Mouse (Mus musculus) layer of hippocampus, adult 9-11 months (tissue): ENCODE measurements around the gene Slc6a5.

Experiments used
- DNase-seq: peaks from one replicate; pipeline ENCODE4 v3.0.0; 2022

The Slc6a5 gene

DNA sequence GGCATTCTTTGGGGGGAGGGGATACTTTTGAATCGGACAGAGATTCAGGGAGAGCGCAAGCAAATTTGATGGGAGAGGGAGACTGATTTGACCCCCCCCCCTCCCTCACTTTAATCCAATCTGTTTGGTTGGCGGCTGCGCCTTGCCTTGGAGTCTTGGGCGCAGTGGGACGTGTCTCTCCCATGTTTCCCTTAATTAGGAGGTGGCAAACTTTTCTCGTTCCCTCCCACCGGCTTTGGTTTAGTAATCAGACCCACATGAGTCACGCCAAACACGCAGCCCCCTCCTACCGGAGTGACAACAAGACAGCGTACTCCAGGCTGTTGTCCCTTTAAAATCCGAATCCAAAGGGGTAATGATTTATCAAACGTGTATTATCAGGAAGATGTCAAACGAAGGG is at the start of gene Slc6a5:
Gene Slc6a5 (plus strand): TSS at position 297 of the 400 bp plus-strand sequence.
- no peak for DNase-seq

DNA sequence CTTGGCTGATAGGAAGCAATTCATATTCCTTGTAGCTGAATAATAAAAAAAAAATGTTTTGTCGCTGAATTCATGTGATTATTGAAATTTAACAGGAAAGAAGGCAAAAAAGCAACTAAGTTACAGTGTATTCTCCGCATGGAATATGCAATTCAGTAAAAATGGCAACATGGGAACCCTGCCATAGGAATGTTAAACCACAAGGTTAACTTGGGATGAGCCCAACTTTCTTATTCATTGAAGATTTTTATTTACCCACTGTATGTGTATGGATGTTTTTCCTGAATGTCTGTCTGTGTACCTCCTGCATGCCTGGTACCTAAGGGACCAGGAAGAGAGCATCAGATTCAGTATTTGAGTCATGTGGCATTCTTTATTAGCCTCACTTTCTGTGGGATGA is 48.8 kb upstream of the Slc6a5 start:
- no peak for DNase-seq

DNA sequence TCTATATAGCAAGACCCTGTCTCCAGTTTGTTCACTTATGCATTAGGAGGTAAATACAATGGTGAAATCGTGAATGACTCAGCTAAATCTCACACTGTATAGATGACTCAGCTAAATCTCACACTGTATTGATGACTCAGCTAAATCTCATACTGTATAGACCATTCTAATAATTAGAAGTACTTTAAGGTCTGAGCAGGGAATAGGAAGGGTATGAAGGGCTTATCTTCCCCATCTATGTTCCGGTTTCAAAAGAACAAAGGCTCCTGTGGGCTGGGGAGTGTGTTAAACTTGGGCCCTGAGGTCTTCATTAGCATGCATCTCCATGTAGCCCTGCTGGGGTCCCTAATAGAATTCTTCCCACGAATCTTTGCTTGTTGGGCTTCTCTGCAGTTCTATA is 46.2 kb upstream of the Slc6a5 start:
- no peak for DNase-seq

DNA sequence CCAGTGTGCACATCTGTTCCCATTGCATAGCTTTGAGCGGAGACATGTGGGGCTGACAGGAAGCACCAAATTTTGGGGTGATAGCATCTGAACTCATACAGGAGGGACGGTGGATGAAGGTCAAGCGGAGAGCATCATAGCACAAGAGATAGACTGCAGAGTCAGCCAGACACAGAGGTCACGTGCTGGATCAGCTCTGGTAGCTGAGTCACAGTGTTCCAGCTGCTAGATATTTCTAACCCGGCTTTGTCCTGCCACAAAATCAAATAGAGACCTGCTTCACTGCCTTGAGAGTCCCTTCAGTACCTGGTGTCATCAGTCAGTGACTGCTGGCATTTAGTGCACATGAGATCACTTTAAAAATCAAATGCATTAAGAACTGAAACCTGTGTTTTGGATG is 40.3 kb upstream of the Slc6a5 start:
- DNase-seq, result no peak

DNA sequence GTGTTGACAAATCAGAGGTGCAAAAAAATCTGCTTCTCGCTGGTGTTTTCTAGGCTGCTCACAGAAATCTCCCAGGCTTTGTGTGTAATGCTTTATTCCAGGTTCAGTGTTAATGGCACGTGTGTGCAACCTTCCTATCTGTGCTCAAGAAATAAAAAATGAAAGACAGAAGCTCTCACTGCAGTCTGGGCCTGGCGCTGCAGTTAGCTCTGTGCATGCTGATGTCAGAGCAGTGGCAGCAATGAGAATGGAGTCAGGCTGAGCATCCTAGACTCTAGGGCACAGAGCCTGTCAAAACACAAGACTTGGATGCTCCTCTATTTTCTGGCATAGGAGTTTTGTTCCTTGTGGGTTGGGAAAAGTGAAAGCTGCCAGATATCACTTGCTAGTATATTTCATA is 39.7 kb upstream of the Slc6a5 start:
- DNase-seq, result no peak

DNA sequence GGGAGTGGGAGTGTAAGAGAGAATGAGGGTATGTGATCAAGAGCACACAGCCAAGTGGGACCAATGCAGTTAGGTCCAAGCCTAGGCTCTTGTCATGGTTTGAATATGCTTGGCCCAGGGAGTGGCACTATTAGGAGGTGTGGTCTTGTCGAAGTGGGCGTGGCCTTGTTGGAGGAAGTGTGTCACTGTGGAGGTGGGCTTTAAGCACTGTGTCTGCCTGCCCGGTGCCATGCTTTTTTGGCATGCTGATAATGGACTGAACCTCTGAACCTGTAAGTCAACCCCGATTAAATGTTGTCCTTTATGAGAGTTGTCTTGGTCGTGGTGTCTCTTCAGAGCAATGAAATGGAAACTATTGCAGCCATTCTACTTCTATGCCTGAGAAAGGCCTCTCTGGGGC is 32.6 kb upstream of the Slc6a5 start:
- no peak for DNase-seq

DNA sequence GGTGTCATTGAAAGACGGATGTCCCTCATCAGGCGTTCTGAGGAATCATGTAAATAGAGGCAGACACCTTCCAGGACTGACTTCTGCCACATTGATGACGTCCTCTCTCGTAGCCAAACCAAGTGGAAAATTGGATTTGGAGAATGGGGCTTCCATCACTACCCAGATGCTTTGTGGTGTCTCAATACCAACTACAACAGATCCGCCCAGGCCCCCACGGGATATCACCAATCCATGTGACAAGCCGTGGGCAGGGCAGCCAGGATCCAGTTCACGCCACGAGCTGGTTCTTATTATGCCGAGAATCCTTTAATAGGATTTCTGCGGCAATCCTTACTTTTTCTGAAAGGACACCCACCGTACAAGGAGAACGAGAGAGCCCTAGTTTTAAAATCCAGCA is 30.9 kb upstream of the Slc6a5 start:
- DNase-seq, result no peak

DNA sequence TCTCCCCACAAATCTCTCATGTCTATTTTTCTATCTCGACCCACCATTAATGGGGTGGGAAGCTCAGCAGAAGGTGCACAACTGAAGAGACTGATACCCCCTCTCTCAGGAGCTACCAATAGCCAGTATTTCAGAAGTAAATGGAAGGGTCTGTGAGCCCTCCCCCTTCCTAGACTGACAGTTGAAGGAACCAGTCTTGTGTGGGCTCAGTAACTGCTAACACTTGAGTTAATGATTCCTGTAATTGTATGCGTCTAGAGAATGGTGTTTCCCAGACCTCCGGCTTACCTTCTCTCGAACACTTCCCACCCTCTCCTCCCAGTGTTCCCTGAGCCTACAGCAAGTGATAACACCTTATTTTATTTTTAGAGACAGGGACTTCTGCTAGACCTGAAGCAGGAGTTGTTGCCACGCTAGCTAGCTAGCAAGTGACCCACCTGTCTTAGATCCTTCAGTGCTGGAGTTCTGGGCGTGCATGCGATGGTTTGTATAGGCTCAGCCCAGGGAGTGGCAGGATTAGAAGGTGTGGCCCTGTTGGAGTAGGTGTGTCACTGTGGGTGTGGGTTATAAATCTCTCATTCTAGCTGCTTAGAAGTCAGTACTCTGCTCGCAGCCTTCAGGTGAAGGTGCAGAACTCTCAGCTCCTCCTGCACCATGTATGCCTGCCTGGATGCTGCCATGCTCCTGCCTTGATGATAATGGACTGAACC is 29.8 kb upstream of the Slc6a5 start:
- no peak for DNase-seq

DNA sequence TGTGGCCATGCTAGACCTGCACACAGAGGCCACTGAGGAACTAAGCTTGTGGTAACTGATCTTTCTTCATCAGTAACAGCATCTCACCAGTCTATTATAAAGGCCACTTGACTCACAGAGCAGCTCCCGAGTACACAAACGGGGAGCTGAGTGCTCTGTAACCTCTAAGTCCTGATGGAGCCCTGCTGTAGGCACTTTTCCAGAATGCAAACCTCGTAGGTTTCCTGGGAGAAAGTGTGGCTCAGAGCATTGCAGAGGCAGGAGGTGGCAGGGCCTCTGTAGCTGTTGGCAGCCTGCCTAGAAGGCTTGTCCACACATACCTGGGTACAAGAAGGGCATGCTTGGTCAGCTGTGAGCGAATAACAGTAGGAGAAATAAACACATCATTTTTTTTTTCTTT is 27.7 kb upstream of the Slc6a5 start:
- DNase-seq, result no peak

DNA sequence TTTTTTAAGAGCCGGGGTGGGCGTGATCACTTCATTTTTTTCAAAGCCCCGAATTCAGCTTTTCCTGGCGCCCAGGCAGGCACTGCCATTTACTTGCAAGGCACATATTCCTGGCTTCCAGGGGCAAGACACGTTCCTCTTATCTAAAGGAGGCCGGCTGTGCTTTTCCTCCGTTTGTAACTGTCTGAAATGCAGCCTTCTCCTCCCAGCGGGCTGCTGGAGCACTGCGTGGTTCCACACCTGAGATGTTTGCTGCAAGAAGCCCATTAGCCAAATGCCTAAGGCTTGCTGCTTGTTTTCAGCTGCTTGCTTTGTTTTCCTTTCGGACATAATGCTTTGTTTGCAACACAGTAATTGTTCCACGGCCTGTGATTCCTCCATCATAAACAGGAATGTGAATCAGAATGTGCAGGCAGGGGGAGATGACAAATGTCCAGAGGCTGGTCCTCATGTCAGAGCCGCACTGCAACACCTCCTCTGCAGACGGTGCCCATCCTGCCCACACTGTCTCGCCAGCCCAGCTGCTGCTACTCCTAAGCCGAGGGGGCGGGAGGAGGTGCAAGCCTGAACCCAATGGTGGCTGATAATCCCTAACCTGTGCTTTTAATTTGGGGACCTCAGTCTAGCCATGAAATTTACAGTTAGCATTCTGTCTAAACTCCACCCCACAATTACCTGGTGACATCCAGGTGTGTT is 27.1 kb upstream of the Slc6a5 start:
- DNase-seq, result no peak

DNA sequence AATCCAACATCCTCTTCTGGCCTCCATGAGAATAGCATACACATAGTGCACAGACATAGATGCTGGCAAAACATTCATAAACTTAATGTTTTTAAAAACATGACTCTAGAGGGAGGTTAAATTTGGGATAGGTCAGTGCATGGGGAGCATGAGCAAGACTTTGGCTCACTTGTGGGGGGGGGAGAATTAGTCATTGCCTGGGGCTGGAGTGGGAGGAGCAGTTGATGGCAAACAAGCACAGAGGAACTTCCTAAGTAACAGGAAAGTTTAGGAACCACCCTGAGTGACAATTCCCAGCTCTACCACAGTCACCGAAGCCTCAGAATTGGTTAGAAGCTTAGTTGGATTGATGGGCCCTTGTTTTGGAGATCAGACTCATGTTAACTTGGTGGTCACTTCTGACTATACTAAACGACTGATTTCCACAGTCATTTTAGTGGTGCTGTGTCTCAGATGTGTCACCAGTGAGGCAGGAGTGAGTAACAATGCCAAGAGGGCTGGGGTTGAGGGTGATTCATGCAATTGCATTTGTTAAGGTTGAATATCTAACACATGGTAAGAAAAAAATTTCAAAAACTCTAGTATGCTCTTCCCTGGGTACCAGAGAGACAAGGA is 22.1 kb upstream of the Slc6a5 start:
- no peak for DNase-seq

DNA sequence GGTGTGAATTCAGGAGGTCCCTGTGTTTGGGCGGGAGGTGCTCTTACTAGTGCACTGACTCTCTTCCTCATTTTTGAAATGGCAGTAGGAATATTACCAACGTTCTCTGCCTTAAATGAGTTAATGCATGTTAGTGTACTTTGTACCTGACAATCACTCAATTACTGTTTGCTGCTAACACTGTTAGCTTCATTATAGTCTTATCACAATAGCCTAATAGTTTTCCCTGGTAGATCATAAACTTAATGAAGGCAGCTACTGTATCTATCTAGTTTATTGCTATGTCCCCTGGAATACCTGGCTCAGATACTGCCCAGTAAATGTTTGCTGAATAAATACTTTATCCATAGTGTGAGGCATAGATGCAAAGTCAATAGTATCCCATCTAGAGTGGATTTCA is 15.2 kb upstream of the Slc6a5 start:
- DNase-seq, result no peak

DNA sequence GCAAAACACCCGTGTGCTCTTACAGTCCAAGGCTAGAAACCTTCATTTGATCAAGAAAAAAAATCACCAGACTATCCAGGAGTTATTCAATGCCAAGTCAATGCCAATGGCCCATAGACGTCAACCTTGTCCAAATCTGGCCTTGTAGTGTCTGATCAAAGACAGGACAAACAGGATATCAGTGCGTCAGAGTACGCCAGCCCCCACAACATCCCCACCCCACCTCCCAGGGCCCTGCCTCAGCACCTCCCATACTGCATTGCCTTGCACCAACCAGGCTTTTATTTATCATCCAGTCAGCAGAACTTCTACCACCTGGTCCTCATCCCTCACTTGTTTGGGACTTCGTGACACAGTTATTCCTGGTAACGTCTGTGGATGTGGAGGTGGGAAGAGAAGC is 14.7 kb upstream of the Slc6a5 start:
- DNase-seq, result no peak

DNA sequence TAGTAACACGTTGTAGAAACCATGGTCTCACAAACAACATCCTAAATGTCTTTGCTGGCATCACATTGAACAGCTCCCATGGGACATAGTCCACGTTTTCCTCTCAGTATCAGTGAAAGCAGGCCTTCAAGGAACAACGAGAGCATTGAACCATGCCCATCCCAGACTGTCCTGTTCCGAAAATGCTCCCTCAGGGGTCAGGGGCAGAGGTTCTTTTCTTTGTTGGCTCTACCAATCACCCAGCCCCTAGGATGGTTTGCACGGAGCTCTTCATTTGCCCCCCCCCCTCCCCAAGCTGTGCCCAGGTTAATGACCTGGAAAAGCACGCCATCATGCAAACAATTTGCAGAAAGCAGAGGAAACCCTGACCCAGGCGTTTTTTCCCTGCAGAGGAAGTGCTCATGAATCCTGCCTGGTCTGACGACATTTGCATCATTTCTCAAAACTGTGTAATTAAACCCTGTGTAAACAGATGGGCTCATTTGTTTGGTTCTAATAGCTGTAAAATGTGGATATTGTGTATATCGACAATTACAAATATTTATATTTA is 7.9 kb upstream of the Slc6a5 start:
- DNase-seq, result no peak

DNA sequence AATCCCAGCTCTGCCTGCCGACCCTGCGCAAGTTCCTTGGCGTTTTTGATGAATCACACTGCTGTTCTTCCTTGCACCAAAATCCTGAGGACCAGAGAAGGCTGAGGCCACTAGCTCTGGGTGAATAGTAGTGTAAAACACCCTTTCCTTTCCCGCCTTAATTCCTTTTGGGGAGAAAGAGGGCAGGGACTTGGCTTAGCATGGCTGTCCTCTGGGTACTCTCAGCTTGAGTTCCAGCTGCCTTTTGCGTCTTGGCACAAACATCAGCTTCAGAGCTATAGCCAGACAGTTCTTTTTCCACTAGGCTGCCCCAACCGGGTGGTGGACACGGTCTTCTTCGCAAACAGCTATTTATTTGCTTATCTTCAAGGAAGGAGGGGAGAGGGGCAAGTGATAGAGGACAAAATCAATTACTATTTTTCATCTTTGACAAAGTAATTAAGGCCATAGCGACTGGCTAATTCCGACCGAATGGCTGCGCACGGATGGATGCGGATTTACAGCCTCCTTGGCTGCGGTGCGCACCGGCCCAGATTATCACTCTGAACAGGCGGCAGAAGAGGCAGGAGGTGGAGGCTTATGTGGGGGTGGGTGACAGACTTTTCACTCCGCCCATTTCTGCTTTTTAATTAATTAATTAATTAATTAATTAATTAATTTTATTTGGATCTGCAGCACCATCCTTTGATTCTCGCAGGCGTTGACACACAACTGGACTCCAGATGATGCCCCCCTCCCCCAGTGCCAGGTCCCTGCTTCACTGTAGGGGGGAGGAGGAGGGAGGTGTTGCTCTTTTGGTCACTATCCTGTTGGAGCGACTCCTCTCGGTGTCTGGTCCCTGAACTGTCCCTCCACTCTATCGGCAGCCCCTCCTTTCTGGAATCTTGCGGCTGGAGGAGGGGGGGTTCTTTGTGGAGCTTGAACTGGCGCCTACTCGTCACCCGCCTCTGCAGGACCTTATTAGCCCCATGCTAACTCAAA is 2.5 kb upstream of the Slc6a5 start:
- DNase-seq, result no peak

DNA sequence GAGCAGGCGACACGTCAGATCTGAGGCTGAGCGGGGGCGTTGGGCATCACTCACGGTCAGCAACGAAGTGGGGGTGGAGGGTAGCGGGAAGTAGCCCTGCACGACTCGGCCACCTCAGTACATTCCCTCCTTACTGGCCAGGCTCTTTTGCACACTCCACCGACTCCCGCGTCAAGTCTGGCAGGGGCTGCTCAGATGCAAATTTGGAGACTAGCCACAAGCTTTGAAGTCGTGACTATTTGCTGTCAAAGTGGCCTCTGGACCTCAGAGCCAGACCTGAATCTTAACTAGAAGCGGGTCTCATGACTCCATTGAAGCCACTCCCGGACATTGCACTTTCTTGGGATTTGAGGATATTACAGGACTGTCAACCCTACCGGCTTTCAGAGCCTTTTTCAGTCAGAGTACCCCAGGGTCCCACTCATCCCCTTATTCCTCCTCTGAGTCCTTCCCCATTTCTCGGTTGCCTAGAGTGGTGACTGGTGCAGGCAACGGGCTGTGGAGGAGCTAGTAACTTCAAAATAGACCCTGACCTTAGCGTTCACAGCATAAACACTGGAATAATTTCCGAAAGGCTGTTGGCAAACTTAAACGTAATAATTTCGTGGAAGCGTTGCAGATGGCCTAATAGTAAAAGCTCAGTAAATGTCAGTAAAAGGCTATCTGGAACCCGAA is 1.6 kb upstream of the Slc6a5 start:
- DNase-seq, result no peak

DNA sequence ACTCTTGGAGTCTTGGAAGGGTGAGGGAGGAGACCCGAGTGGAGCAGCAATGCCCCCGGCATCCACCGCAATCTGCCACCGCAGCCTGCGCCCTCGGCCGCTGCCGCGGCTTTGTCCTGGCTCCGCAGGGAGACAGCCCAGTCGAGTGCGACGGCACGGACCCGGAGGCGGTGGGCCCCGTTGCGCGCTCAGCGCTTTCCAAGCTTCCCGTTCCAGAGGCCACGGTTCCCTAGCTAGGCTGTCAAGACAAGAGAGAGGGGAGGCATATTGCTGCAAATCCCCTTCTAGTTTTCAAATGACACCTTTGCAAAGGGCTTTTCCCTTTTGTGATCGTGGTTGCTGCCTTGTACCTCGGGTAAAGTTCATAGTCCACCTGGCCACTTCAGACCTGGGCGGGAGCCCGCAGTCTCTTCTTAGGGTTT is 945 bp upstream of the Slc6a5 start:
- DNase-seq, result no peak

DNA sequence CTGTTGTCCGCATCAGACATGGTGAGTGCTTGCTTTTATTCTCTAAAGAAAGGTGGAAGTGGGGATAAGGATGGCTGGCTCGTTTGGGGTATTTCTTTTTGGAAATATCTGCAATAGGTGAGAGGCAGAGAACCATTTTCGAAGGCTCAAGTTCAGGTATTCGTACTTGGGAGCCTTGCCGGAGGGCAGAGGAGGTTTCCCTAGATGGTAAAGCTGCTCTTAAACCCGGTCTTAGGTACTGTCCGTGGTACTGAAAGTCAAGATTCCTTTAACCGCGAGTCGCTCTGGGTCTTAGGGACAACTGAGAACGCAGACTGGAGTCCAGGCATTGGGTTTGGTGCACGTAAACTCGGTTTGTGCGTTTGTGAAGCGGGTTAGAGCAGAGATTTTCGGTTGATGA is 415 bp downstream of the Slc6a5 start:
- DNase-seq, result no peak

DNA sequence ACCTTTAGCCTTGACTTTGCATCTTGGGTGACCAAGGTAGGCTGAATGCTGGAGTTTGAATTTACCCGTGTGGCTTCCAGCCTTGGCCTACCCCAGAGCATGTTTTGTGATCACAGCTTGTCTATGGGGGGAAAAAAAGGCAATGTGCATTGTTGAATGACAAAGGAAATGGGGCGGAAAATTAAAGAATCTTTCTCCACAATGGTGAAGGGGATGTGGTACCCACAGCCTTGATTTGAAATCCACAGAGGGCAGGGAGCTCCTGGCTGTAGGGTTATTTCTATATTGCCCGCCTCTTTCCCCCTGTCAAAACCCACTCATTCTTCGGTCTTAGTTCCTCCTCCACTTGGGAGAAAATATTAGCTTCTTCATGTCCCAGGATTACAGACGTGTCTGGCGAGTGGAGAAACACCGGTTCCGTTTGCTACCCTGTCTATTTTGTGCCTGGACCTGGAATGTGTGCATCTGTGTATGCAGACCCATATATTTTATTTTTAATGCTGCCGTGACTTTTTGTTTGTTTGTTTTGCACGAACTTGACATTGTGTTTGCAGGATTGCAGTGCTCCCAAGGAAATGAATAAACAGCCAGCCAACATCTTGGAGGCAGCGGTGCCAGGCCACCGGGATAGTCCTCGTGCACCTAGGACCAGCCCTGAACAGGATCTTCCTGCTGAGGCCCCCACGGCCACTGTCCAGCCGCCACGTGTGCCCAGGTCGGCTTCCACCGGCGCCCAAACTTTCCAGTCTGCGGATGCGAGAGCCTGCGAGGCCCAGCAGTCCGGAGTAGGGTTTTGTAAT is 1.4 kb downstream of the Slc6a5 start:
- DNase-seq, result no peak

DNA sequence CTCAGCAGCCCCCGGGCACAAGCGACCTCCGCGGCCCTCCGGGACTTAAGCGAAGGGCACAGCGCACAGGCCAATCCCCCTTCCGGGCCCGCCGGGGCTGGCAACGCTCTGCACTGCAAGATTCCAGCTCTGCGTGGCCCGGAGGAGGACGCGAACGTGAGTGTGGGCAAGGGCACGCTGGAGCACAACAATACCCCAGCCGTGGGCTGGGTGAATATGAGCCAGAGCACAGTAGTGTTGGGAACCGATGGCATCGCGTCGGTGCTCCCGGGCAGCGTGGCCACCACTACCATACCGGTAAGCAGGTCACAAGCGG is 2.0 kb downstream of the Slc6a5 start:
- DNase-seq, result no peak

DNA sequence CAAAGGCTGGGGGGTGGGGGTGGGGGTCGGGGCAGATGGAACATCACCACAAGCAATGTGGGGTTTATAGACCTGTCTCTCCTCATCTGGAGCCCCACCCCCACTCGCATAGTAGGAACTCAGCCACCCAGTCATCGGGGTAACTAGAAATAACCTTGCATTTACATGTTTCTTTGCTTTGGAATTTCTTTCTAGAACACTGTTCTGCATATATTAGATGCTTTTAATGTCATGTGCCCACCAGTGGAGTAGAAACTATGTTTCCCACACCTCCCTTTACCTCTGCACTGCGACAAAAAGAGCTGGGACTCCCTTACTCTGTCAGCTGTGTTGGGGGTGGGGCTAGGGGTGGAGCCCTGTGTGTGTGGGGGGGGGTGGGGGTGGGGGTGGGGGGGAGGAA is 3.2 kb downstream of the Slc6a5 start:
- no peak for DNase-seq
